Mouse (Mus musculus): ENCODE measurements around the gene Srek1. TPM values are rescaled to one million over a fixed set of nuclear protein-coding genes. Genes with fewer than 3 reads are reported as not detected.

Srek1 gene
- 65.1 TPM for polyA plus RNA-seq (2017; shearing (Covaris generic))

DNA sequence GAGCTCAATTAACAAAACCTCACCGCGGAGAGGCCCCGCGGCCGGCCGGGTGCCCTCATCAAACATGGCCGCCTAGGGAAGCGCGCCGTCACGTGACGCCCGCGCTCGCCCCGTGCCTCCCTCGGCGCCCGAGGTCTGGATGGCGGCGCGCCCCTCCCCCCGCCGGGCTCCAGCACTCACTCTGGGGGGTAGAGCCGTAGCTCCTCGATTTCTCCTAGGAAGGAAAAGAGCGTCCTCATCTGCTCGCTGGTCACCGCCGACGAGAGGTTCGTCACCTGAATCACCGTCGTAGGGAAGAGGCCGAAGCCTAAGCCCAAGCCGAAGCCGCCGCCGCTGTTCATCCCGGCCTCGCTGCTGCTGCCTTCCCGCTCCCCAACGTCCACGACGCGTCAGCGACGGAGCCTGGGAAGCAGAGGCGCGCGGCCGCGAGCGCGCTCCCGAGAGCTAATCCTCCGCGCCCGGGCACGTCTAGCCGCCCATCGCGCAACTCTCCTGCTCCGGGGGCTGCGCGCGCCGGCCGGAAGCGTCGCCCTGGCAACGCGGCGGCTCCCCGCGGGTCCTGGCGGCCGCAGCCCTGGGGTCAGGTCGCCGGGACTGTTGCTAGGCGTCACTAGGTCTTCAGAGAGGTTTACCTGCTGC lies at the start of gene Srek1:
Gene Srek1 (minus strand): TSS at position 490 of the 639 bp plus-strand sequence.

Other genes with a start within 250 kb of the Srek1 start
- gene Erbin, start 145.9 kb upstream of the Srek1 start, polyA plus RNA-seq (2017; shearing (Covaris generic)) = 94.4 TPM